Mouse (Mus musculus) small intestine, adult 2 months (tissue): ENCODE results near the gene Csgalnact2.

Source experiments
- CTCF ChIP-seq: fragments of 200-500 bp; IDR thresholded peaks from 2 replicates; pipeline ENCODE4 v1.5.1; 2012; ENCODE audit warnings: low read depth, mild to moderate bottlenecking, control low read depth, inconsistent platforms, low read length, moderate library complexity, mixed read lengths; ENCODE audit not compliant: insufficient replicate concordance, insufficient read length; ENCODE audit errors: extremely low read depth
- POLR2A ChIP-seq: fragments of 200-500 bp; IDR thresholded peaks from 2 replicates; pipeline ENCODE4 v1.6.1; 2012; ENCODE audit warnings: low read depth, mild to moderate bottlenecking, control low read depth, inconsistent platforms, low read length, moderate library complexity

DNA sequence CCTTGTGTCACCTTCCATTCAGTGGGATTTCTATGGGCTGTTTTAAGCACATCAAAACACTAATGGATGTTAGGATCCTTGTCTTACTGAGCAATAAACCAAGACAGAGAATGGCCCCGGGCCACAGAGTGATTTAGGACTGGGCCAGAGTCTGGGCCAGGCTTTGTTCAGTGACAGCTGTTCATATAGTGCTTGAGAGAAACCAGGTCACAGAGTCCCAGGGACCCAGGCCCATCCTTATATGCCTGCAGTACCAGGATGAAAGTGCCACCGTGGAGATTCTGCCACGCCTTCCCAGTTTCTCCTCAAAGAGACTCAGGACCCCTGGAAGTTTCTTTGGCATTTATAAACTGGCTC, 48.3 kb upstream of the Csgalnact2 start:
- no peak for TF ChIP-seq CTCF
- TF ChIP-seq POLR2A = no peak
